Mouse (Mus musculus) Patski (cell line): ENCODE results near the gene Dgki. TPM values are rescaled to one million over a fixed set of nuclear protein-coding genes. Genes with fewer than 3 reads are reported as not detected.
A peak's percentile ranks its signal among the peaks of the same experiment; 100 is the strongest.

Experiments used
- ATAC-seq: fragments of 100-300 bp; one replicate; pipeline ENCODE4 v1.8.0; 2021
- CTCF ChIA-PET: fragments of 350-600 bp; sonication (Branson Sonifier 250); formaldehyde crosslinking; loops from one replicate; lab custom pipeline; 2022; ENCODE audit warnings: inconsistent platforms; lab: Charles Lee
- POLR2A ChIA-PET: fragments of 350-600 bp; sonication (Branson Sonifier 250); formaldehyde crosslinking; loops from one replicate; lab custom pipeline; 2022; ENCODE audit warnings: antibody characterized with exemption, inconsistent platforms; lab: Charles Lee
- DNase-seq: peaks from one replicate; pipeline ENCODE4 v3.0.0-alpha.2; 2011; ENCODE audit warnings: low read depth, low spot score
- H3K27me3 ChIP-seq: fragments of 371-371 bp; one replicate; pipeline ENCODE4 v1.5.1; 2021
- CTCF ChIP-seq: fragments of 100-300 bp; IDR thresholded peaks from one replicate; pipeline ENCODE4 v1.5.1; 2021
- in situ Hi-C: fragments of 300-500 bp; cut with MboI; formaldehyde crosslinking; loops from 3 replicates; pipeline ENCODE4 v1.11.1; 2018; ENCODE audit warnings: low pct_unique_long_range_greater_than_20kb, mixed read lengths
- polyA plus RNA-seq: library from polyadenylated mRNA; unstranded; gene quantifications from one replicate; pipeline ENCODE4 v1.2.3, GENCODE M21; 2021

Dgki gene
- polyA plus RNA-seq, 1 experiment from 2014 or later, result 0.03 TPM

- CTCF ChIA-PET, result interaction anchor here (1.4 kb wide), 1 partner anchor 15 kb away, joined by 3 read pairs; no protein-coding TSS in a partner anchor
- H3K27me3 ChIP-seq, result peaks cover 20% of the 10 kb centered on the region
- in situ Hi-C loops, result loop anchor here (5.0 kb wide), 1 partner anchor 401 kb away; no protein-coding TSS in a partner anchor
- DNase-seq (no peak), ATAC-seq (no peak)
- TF ChIP-seq CTCF, result no peak
- POLR2A ChIA-PET, result no interaction called here
Observed at GRCm38 (mm10) chr6:37051652-37052051, 248.3 kb downstream of the Dgki start.

GRCm38 (mm10) chr6:37051150-37051549 lies 248.8 kb downstream of the Dgki start:
- ChIA-PET CTCF (interaction anchor here (1.4 kb wide), 1 partner anchor 14 kb away, joined by 3 read pairs; no protein-coding TSS in a partner anchor), POLR2A (no interaction called here)
- DNase-seq, result no peak
- H3K27me3 ChIP-seq, result peaks cover 20% of the 10 kb centered on the region
- TF ChIP-seq CTCF, result no peak
- ATAC-seq, result no peak
- in situ Hi-C loops, result loop anchor here (5.0 kb wide), 1 partner anchor 401 kb away; no protein-coding TSS in a partner anchor

GRCm38 (mm10) chr6:37047611-37048129 lies 252.3 kb downstream of the Dgki start:
- TF ChIP-seq CTCF, result no peak
- peaks cover 20% of the 10 kb centered on the region for H3K27me3 ChIP-seq
- ATAC-seq (no peak), DNase-seq (no peak)
- ChIA-PET CTCF (interaction anchor here (1.6 kb wide), 1 partner anchor 15 kb away, joined by 3 read pairs; no protein-coding TSS in a partner anchor), POLR2A (no interaction called here)
- in situ Hi-C loops, result loop anchor here (10.0 kb wide), 2 partner anchors 1043 to 1663 kb away; no protein-coding TSS in a partner anchor

GRCm38 (mm10) chr6:37046152-37046788 lies 253.7 kb downstream of the Dgki start:
- in situ Hi-C loops, result loop anchor here (10.0 kb wide), 2 partner anchors 1041 to 1661 kb away; no protein-coding TSS in a partner anchor
- peak; percentile 87 for TF ChIP-seq CTCF
- DNase-seq (no peak), ATAC-seq (peak; percentile 39)
- CTCF ChIA-PET, result interaction anchor here (1.0 to 1.9 kb wide), 7 partner anchors 9 to 23 kb away, joined by 3 to 7 read pairs (median 3); no protein-coding TSS in a partner anchor
- POLR2A ChIA-PET, result no interaction called here
- peaks cover 14% of the 10 kb centered on the region for H3K27me3 ChIP-seq

GRCm38 (mm10) chr6:37044796-37045195 lies 255.2 kb downstream of the Dgki start:
- ChIA-PET CTCF (interaction anchor here (1.6 kb wide), 1 partner anchor 21 kb away, joined by 3 read pairs; no protein-coding TSS in a partner anchor), POLR2A (no interaction called here)
- no peak for TF ChIP-seq CTCF
- no peak for DNase-seq
- in situ Hi-C loops, result loop anchor here (10.0 kb wide), 2 partner anchors 1040 to 1660 kb away; no protein-coding TSS in a partner anchor
- H3K27me3 ChIP-seq, result peaks cover 8% of the 10 kb centered on the region
- ATAC-seq, result no peak

- ChIA-PET POLR2A (no interaction called here), CTCF (no interaction called here)
- DNase-seq, result no peak
- TF ChIP-seq CTCF, result no peak
- H3K27me3 ChIP-seq, result peaks cover 8% of the 10 kb centered on the region
- ATAC-seq, result no peak
- in situ Hi-C loops, result no loop called here
Observed at GRCm38 (mm10) chr6:37038444-37038843, 261.5 kb downstream of the Dgki start.

GRCm38 (mm10) chr6:37037115-37037908 lies 262.7 kb downstream of the Dgki start:
- no peak for DNase-seq
- in situ Hi-C loops, result no loop called here
- ChIA-PET POLR2A (no interaction called here), CTCF (interaction anchor here (0.8 to 0.9 kb wide), 3 partner anchors 9 to 16 kb away, joined by 3 read pairs; no protein-coding TSS in a partner anchor)
- peak; percentile 54 for TF ChIP-seq CTCF
- H3K27me3 ChIP-seq, result peaks cover 10% of the 10 kb centered on the region
- no peak for ATAC-seq

- H3K27me3 ChIP-seq, result peaks cover 14% of the 10 kb centered on the region
- ATAC-seq (no peak), DNase-seq (no peak)
- in situ Hi-C loops, result no loop called here
- ChIA-PET POLR2A (no interaction called here), CTCF (interaction anchor here (1.0 kb wide), 2 partner anchors 10 to 29 kb away, joined by 3 to 5 read pairs; no protein-coding TSS in a partner anchor)
- no peak for TF ChIP-seq CTCF
Observed at GRCm38 (mm10) chr6:37035681-37036080, 264.3 kb downstream of the Dgki start.

GRCm38 (mm10) chr6:37030986-37031385 lies 269.0 kb downstream of the Dgki start:
- ChIA-PET POLR2A (no interaction called here), CTCF (no interaction called here)
- ATAC-seq, result no peak
- in situ Hi-C loops, result no loop called here
- H3K27me3 ChIP-seq, result peaks cover 15% of the 10 kb centered on the region
- no peak for TF ChIP-seq CTCF
- no peak for DNase-seq

- CTCF ChIA-PET, result interaction anchor here (0.9 to 1.2 kb wide), 2 partner anchors 9 to 16 kb away, joined by 3 to 7 read pairs; no protein-coding TSS in a partner anchor
- ATAC-seq (no peak), DNase-seq (no peak)
- POLR2A ChIA-PET, result no interaction called here
- no peak for TF ChIP-seq CTCF
- in situ Hi-C loops, result no loop called here
- H3K27me3 ChIP-seq, result peaks cover 15% of the 10 kb centered on the region
Observed at GRCm38 (mm10) chr6:37030402-37030801, 269.6 kb downstream of the Dgki start.
